Mouse (Mus musculus): ENCODE measurements around the gene Nxpe3. TPM values are rescaled to one million over a fixed set of nuclear protein-coding genes. Genes with fewer than 3 reads are reported as not detected.
"Not testable (repeated sequence)": the region's sequence is repeated elsewhere in the genome, so short reads cannot be mapped to it uniquely, and the experiment has no call there.

Gene Nxpe3
- total and polyA plus RNA-seq, 3 experiments: 0.43 to 0.51 (median 0.44) TPM

- Histone ChIP-seq H3K36me3 (ENCODE audit: control insufficient read depth, insufficient read depth, low read length) (no peaks in the 10 kb centered on the region), H3K9ac (ENCODE audit: low read depth, low read length) (no peak overlapping the region), H3K27ac (no peak overlapping the region), H3K79me2 (replicated peaks; ENCODE audit: control insufficient read depth, insufficient read depth, low read length) (no peaks in the 10 kb centered on the region), H3K4me1 (ENCODE audit: control insufficient read depth, insufficient read depth, low read length) (no peaks in the 10 kb centered on the region), H3K27me3 (ENCODE audit: control insufficient read depth, insufficient read depth, low read length) (no peaks in the 10 kb centered on the region), H3K4me3 (no peak overlapping the region)
- no peak for TF ChIP-seq POLR2A (IDR thresholded peaks at IDR 0.05; ENCODE audit: insufficient read depth, low read depth, low read length)
- TF ChIP-seq EP300 (IDR thresholded peaks at IDR 0.05; ENCODE audit: insufficient read depth, low read depth, low read length): no peak
- no peak for TF ChIP-seq CTCF (IDR thresholded peaks at IDR 0.05)
- 96% methylated on average over 12 of the region's 12 CpGs for WGBS
- intact Hi-C loops (cut with DNase I): no loop called here
- no peak for DNase-seq
These were observed 51.2 kb downstream of the Nxpe3 start for GRCm38 (mm10) chr16:55843919-55844318.

DNA sequence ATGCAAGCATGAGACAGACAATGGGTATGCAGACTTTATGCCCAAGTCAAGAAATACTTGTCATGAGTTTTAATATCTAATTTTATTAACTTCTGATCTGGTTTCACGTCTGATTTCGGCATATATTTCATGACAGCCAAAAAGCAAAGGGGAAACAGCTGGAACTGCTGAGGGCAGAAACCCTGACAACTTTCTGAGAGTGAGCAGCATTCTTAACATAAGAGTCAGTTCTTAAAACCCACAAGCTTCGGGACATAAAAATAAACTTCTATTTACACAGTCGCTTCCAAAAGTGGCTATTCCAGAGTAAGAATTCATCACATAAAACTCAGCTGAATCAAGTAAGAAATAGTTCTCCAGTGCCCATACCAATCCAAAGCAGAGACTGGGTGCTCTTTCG, 52.0 kb downstream of the Nxpe3 start:
- DNase-seq: no peak
- H3K4me1 ChIP-seq (ENCODE audit: control insufficient read depth, insufficient read depth, low read length): no peaks in the 10 kb centered on the region
- no peak overlapping the region for H3K27ac ChIP-seq
- H3K4me3 ChIP-seq: no peak overlapping the region
- no peak overlapping the region for H3K9ac ChIP-seq (ENCODE audit: low read depth, low read length)
- 75% methylated on average over 5 of the region's 5 CpGs for WGBS
- no peaks in the 10 kb centered on the region for H3K27me3 ChIP-seq (ENCODE audit: control insufficient read depth, insufficient read depth, low read length)
- no peaks in the 10 kb centered on the region for H3K79me2 ChIP-seq (replicated peaks; ENCODE audit: control insufficient read depth, insufficient read depth, low read length)
- intact Hi-C loops (cut with DNase I): no loop called here
- peaks cover under 1% of the 10 kb centered on the region; the same call in 1 of the 2 replicates for H3K36me3 ChIP-seq (ENCODE audit: control insufficient read depth, insufficient read depth, low read length)
- TF ChIP-seq EP300 (IDR thresholded peaks at IDR 0.05; ENCODE audit: insufficient read depth, low read depth, low read length) (no peak), CTCF (IDR thresholded peaks at IDR 0.05) (no peak), POLR2A (IDR thresholded peaks at IDR 0.05; ENCODE audit: insufficient read depth, low read depth, low read length) (no peak)

DNA sequence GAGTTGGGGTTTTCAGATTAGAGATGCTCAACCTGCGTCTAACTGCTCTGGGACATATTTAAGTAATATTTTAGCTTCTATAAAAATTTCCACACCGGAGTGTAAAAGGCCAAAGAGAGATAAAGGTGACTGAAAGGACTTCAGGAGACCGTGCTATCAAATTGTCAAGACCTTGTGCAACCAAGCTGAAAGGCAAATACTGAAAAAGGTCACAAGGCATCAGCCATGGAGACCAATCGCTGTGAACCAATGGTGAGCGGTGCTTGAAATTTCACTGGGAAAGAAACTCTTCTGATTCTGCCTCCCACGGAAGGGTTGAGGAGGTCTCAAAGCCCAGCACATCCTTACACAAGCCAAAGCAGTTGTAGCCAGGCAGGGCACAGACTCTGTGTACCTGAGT, 53.6 kb downstream of the Nxpe3 start:
- H3K27me3 ChIP-seq (ENCODE audit: control insufficient read depth, insufficient read depth, low read length): no peaks in the 10 kb centered on the region
- 89% methylated on average over 6 of the region's 6 CpGs for WGBS
- H3K36me3 ChIP-seq (ENCODE audit: control insufficient read depth, insufficient read depth, low read length): peaks cover 3% of the 10 kb centered on the region; the same call in 1 of the 2 replicates
- H3K4me3 ChIP-seq: no peak overlapping the region
- no peak overlapping the region for H3K27ac ChIP-seq
- TF ChIP-seq CTCF (IDR thresholded peaks at IDR 0.05) (no peak), POLR2A (IDR thresholded peaks at IDR 0.05; ENCODE audit: insufficient read depth, low read depth, low read length) (no peak), EP300 (IDR thresholded peaks at IDR 0.05; ENCODE audit: insufficient read depth, low read depth, low read length) (no peak)
- intact Hi-C loops (cut with DNase I): no loop called here
- no peak overlapping the region for H3K9ac ChIP-seq (ENCODE audit: low read depth, low read length)
- H3K79me2 ChIP-seq (replicated peaks; ENCODE audit: control insufficient read depth, insufficient read depth, low read length): no peaks in the 10 kb centered on the region
- no peak for DNase-seq
- H3K4me1 ChIP-seq (ENCODE audit: control insufficient read depth, insufficient read depth, low read length): no peaks in the 10 kb centered on the region

GRCm38 (mm10) chr16:55838510-55839474, 56.3 kb downstream of the Nxpe3 start, which contains the start of gene Nfkbiz:
Gene Nfkbiz (minus strand): TSS chr16:55838899.
- Histone ChIP-seq H3K4me1 (ENCODE audit: control insufficient read depth, insufficient read depth, low read length) (no peaks in the 10 kb centered on the region; the same call in 1 of the 2 replicates), H3K27ac (peak within 1 kb of the TSS; percentile 99), H3K9ac (ENCODE audit: low read depth, low read length) (peak within 1 kb of the TSS; percentile 96), H3K36me3 (ENCODE audit: control insufficient read depth, insufficient read depth, low read length) (peaks cover 3% of the 10 kb centered on the region; the same call in 1 of the 2 replicates), H3K79me2 (replicated peaks; ENCODE audit: control insufficient read depth, insufficient read depth, low read length) (no peaks in the 10 kb centered on the region), H3K4me3 (peak within 1 kb of the TSS; percentile 90), H3K27me3 (ENCODE audit: control insufficient read depth, insufficient read depth, low read length) (no peaks in the 10 kb centered on the region)
- DNase-seq: peak; percentile 93 to 96
- intact Hi-C loops (cut with DNase I): loop anchor here (1.0 kb wide), 1 partner anchor 18 kb away; no protein-coding TSS in a partner anchor
- under 1% methylated on average over 40 of the region's 40 CpGs for WGBS
- TF ChIP-seq CTCF (IDR thresholded peaks at IDR 0.05) (no peak), EP300 (IDR thresholded peaks at IDR 0.05; ENCODE audit: insufficient read depth, low read depth, low read length) (no peak), POLR2A (IDR thresholded peaks at IDR 0.05; ENCODE audit: insufficient read depth, low read depth, low read length) (peak; percentile 34; the same call in 1 of the 2 replicates)

DNA sequence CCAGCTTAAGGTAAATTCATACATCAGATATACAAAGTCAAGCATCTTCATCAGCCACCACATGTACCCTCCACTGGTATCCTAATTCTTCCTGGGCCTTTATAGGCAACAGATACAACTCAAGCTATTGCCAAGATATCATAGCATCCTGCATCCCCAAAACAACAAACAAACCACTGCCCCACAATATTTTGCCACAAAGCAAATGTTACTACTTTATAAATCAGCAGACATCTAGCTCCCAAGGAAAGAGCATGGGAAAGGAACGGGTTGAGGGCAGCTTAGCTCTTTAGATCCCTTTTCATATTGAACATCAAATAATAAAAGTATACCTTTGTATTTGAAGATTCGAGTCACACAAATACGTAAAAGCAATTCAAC, 57.0 kb downstream of the Nxpe3 start:
- intact Hi-C loops (cut with DNase I): loop anchor here (1.0 kb wide), 1 partner anchor 18 kb away; no protein-coding TSS in a partner anchor
- WGBS: 7% methylated on average over 3 of the region's 3 CpGs

GRCm38 (mm10) chr16:55837653-55838052, 57.4 kb downstream of the Nxpe3 start:
- not testable (repeated sequence) for H3K9ac ChIP-seq (ENCODE audit: low read depth, low read length); H3K27ac ChIP-seq; H3K27me3 ChIP-seq (ENCODE audit: control insufficient read depth, insufficient read depth, low read length); H3K4me3 ChIP-seq; H3K36me3 ChIP-seq (ENCODE audit: control insufficient read depth, insufficient read depth, low read length); H3K4me1 ChIP-seq (ENCODE audit: control insufficient read depth, insufficient read depth, low read length); DNase-seq; H3K79me2 ChIP-seq (replicated peaks; ENCODE audit: control insufficient read depth, insufficient read depth, low read length)
- intact Hi-C loops (cut with DNase I): loop anchor here (1.0 kb wide), 1 partner anchor 17 kb away; no protein-coding TSS in a partner anchor
- 87% methylated on average over 8 of the region's 8 CpGs for WGBS

More for the DNA sequence above, 57.0 kb downstream of the Nxpe3 start:
- H3K27ac ChIP-seq: peak overlapping the region; percentile 99
- no peaks in the 10 kb centered on the region for H3K79me2 ChIP-seq (replicated peaks; ENCODE audit: control insufficient read depth, insufficient read depth, low read length)
- H3K36me3 ChIP-seq (ENCODE audit: control insufficient read depth, insufficient read depth, low read length): peaks cover 3% of the 10 kb centered on the region; the same call in 1 of the 2 replicates
- TF ChIP-seq POLR2A (IDR thresholded peaks at IDR 0.05; ENCODE audit: insufficient read depth, low read depth, low read length) (no peak), CTCF (IDR thresholded peaks at IDR 0.05) (no peak)
- no peaks in the 10 kb centered on the region; the same call in 1 of the 2 replicates for H3K4me1 ChIP-seq (ENCODE audit: control insufficient read depth, insufficient read depth, low read length)
- DNase-seq: no peak
- no peaks in the 10 kb centered on the region for H3K27me3 ChIP-seq (ENCODE audit: control insufficient read depth, insufficient read depth, low read length)
- H3K4me3 ChIP-seq: peak overlapping the region; percentile 90
- peak overlapping the region; percentile 96 for H3K9ac ChIP-seq (ENCODE audit: low read depth, low read length)
